Mouse (Mus musculus): Measurements from ENCODE around the gene Ola1. TPM values are rescaled to one million over a fixed set of nuclear protein-coding genes. Genes with fewer than 3 reads are reported as not detected.
A peak's percentile ranks its signal among the peaks of the same experiment; 100 is the strongest.

The Ola1 gene
- polyA plus RNA-seq, 1 experiment from 2014 or later = 112 TPM

GRCm38 (mm10) chr2:73142832-73143470 lies 75.8 kb downstream of the Ola1 start:
- H3K27ac ChIP-seq = no peak overlapping the region
- peaks cover 7% of the 10 kb centered on the region for H3K36me3 ChIP-seq (replicated peaks)
- H3K9me3 ChIP-seq = no peaks in the 10 kb centered on the region
- DNase-seq (ENCODE audit: extremely low spot score, low spot score) = peak; percentile 65
- 10% methylated on average over 7 of the region's 7 CpGs for WGBS
- H3K4me1 ChIP-seq = peaks cover 38% of the 10 kb centered on the region
- no peak overlapping the region for H3K4me3 ChIP-seq
- H3K27me3 ChIP-seq (ENCODE audit: poor library complexity, severe bottlenecking) = peaks cover 57% of the 10 kb centered on the region

DNA sequence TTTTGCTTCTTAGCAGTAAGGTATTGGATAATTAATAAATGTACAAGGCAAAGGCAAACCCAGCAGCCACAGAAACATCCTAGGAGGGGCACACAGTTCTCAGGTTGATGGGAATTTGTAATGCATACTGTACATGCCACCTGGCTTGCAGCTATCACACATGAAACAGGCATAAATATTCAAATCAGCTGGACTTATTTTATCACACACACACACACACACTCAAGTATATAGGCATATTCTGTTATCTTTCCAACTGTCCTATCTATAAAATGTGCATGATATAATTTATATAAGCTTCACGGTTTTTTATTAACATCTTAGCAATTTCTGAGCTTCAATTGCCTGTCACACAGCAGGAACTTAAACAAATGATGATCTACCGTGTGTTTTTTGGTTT lies 85.8 kb downstream of the Ola1 start:
- H3K4me3 ChIP-seq = no peak overlapping the region
- no peaks in the 10 kb centered on the region for H3K4me1 ChIP-seq
- H3K36me3 ChIP-seq (replicated peaks) = no peaks in the 10 kb centered on the region
- WGBS = 89% methylated on average over 2 of the region's 2 CpGs
- no peaks in the 10 kb centered on the region for H3K27me3 ChIP-seq (ENCODE audit: poor library complexity, severe bottlenecking)
- no peak for DNase-seq (ENCODE audit: extremely low spot score, low spot score)
- no peak overlapping the region for H3K27ac ChIP-seq
- H3K9me3 ChIP-seq = no peaks in the 10 kb centered on the region

- no peak overlapping the region for H3K4me3 ChIP-seq
- DNase-seq (ENCODE audit: extremely low spot score, low spot score) = no peak
- H3K9me3 ChIP-seq = no peaks in the 10 kb centered on the region
- H3K27me3 ChIP-seq (ENCODE audit: poor library complexity, severe bottlenecking) = no peaks in the 10 kb centered on the region
- H3K4me1 ChIP-seq = no peaks in the 10 kb centered on the region
- 78% methylated on average over 1 of the region's 1 CpGs for WGBS
- H3K36me3 ChIP-seq (replicated peaks) = no peaks in the 10 kb centered on the region
- no peak overlapping the region for H3K27ac ChIP-seq
Observed at GRCm38 (mm10) chr2:73127686-73128085, 91.0 kb downstream of the Ola1 start.

- H3K36me3 ChIP-seq (replicated peaks) = no peaks in the 10 kb centered on the region
- no peaks in the 10 kb centered on the region for H3K9me3 ChIP-seq
- no peaks in the 10 kb centered on the region for H3K27me3 ChIP-seq (ENCODE audit: poor library complexity, severe bottlenecking)
- 86% methylated on average over 2 of the region's 2 CpGs for WGBS
- no peak overlapping the region for H3K27ac ChIP-seq
- no peak overlapping the region for H3K4me3 ChIP-seq
- no peak for DNase-seq (ENCODE audit: extremely low spot score, low spot score)
- peaks cover 7% of the 10 kb centered on the region; the same call in 1 of the 2 replicates for H3K4me1 ChIP-seq
Observed at GRCm38 (mm10) chr2:73118781-73119180, 99.9 kb downstream of the Ola1 start.

- Histone ChIP-seq H3K27me3 (ENCODE audit: poor library complexity, severe bottlenecking) (no peaks in the 10 kb centered on the region), H3K36me3 (replicated peaks) (no peaks in the 10 kb centered on the region), H3K4me3 (no peak overlapping the region), H3K4me1 (no peaks in the 10 kb centered on the region), H3K27ac (no peak overlapping the region), H3K9me3 (no peaks in the 10 kb centered on the region)
- DNase-seq (ENCODE audit: extremely low spot score, low spot score) = no peak
- WGBS = 88% methylated on average over 5 of the region's 5 CpGs
Observed at GRCm38 (mm10) chr2:73107089-73107488, 111.6 kb downstream of the Ola1 start.

GRCm38 (mm10) chr2:73096491-73096890 lies 122.2 kb downstream of the Ola1 start:
- peaks cover 4% of the 10 kb centered on the region; the same call in 1 of the 2 replicates for H3K4me1 ChIP-seq
- H3K27me3 ChIP-seq (ENCODE audit: poor library complexity, severe bottlenecking) = no peaks in the 10 kb centered on the region
- WGBS = 93% methylated on average over 3 of the region's 3 CpGs
- H3K27ac ChIP-seq = no peak overlapping the region
- peaks cover 8% of the 10 kb centered on the region for H3K36me3 ChIP-seq (replicated peaks)
- no peak overlapping the region for H3K4me3 ChIP-seq
- DNase-seq (ENCODE audit: extremely low spot score, low spot score) = no peak
- no peaks in the 10 kb centered on the region for H3K9me3 ChIP-seq

DNA sequence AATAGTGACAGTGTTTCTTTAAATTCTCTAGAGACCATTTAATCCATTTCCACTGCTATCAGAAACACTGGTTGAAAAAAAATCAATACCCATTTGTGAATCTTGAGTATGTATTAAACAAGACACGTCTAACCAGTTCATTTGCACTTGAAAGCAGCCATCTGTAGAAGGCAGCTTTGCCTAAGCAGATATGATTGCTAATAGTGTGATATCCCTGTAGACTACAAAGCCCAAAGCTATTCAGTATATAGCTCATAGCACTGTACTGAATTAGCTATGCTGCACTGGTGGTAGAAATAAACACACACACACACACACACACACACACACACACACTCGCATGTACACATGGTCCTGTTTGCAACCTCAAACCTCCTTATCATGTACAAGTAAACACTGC lies 123.4 kb downstream of the Ola1 start:
- no peak for DNase-seq (ENCODE audit: extremely low spot score, low spot score)
- H3K4me1 ChIP-seq = peaks cover 4% of the 10 kb centered on the region; the same call in 1 of the 2 replicates
- no peaks in the 10 kb centered on the region for H3K27me3 ChIP-seq (ENCODE audit: poor library complexity, severe bottlenecking)
- no peak overlapping the region for H3K27ac ChIP-seq
- no peak overlapping the region for H3K4me3 ChIP-seq
- H3K9me3 ChIP-seq = no peaks in the 10 kb centered on the region
- 88% methylated on average over 2 of the region's 2 CpGs for WGBS
- H3K36me3 ChIP-seq (replicated peaks) = peaks cover 8% of the 10 kb centered on the region

GRCm38 (mm10) chr2:73093032-73093431 lies 125.7 kb downstream of the Ola1 start:
- no peak for DNase-seq (ENCODE audit: extremely low spot score, low spot score)
- H3K9me3 ChIP-seq = no peaks in the 10 kb centered on the region
- peaks cover 8% of the 10 kb centered on the region for H3K36me3 ChIP-seq (replicated peaks)
- H3K27ac ChIP-seq = no peak overlapping the region
- 94% methylated on average over 6 of the region's 6 CpGs for WGBS
- H3K4me3 ChIP-seq = no peak overlapping the region
- no peaks in the 10 kb centered on the region for H3K4me1 ChIP-seq
- H3K27me3 ChIP-seq (ENCODE audit: poor library complexity, severe bottlenecking) = no peaks in the 10 kb centered on the region

GRCm38 (mm10) chr2:73091302-73091701 lies 127.4 kb downstream of the Ola1 start:
- no peak overlapping the region for H3K27ac ChIP-seq
- DNase-seq (ENCODE audit: extremely low spot score, low spot score) = no peak
- H3K27me3 ChIP-seq (ENCODE audit: poor library complexity, severe bottlenecking) = no peaks in the 10 kb centered on the region
- no peak overlapping the region for H3K4me3 ChIP-seq
- no peaks in the 10 kb centered on the region; the same call in 1 of the 2 replicates for H3K4me1 ChIP-seq
- H3K36me3 ChIP-seq (replicated peaks) = peaks cover 8% of the 10 kb centered on the region
- WGBS = 91% methylated on average over 8 of the region's 8 CpGs
- no peaks in the 10 kb centered on the region for H3K9me3 ChIP-seq

GRCm38 (mm10) chr2:73087641-73088040 lies 131.1 kb downstream of the Ola1 start:
- peaks cover 8% of the 10 kb centered on the region for H3K36me3 ChIP-seq (replicated peaks)
- no peak for DNase-seq (ENCODE audit: extremely low spot score, low spot score)
- 74% methylated on average over 3 of the region's 3 CpGs for WGBS
- H3K27me3 ChIP-seq (ENCODE audit: poor library complexity, severe bottlenecking) = no peaks in the 10 kb centered on the region
- peaks cover 12% of the 10 kb centered on the region for H3K4me1 ChIP-seq
- no peak overlapping the region for H3K27ac ChIP-seq
- no peak overlapping the region for H3K4me3 ChIP-seq
- H3K9me3 ChIP-seq = 0 out of 2 replicates have a peak, but pooled peaks cover 4% of the 10 kb centered on the region

- no peak for DNase-seq (ENCODE audit: extremely low spot score, low spot score)
- Histone ChIP-seq H3K36me3 (replicated peaks) (no peaks in the 10 kb centered on the region), H3K4me3 (no peak overlapping the region), H3K27ac (no peak overlapping the region), H3K4me1 (peaks cover 20% of the 10 kb centered on the region), H3K9me3 (0 out of 2 replicates have a peak, but pooled peaks cover 4% of the 10 kb centered on the region), H3K27me3 (ENCODE audit: poor library complexity, severe bottlenecking) (no peaks in the 10 kb centered on the region)
- WGBS = 36% methylated on average over 8 of the region's 8 CpGs
Observed at GRCm38 (mm10) chr2:73085669-73086304, 132.9 kb downstream of the Ola1 start.

DNA sequence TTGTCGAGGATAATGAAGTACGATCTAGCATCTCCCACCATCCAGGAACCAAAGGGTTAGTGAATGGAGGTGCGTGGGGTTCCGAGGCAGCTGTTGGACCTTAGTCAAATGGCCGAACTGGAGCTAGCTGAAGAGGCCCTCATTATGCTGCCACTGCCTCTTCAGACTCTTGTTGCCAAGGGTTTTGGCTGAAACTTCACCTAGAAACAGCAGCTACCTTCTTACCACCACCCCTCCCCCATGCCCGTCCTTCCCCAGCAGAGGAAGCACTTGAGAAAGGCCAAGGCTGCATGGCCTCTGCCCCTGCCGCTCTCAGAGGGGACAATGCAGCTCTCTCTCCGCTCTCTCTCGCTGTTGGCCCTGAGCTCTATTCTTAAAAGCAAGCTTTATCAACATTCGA lies 136.2 kb downstream of the Ola1 start:
- 0 out of 2 replicates have a peak, but pooled peaks cover 4% of the 10 kb centered on the region for H3K9me3 ChIP-seq
- H3K27ac ChIP-seq = 0 out of 2 replicates have a peak overlapping the region, but pooled peaks have one; percentile 20
- H3K4me1 ChIP-seq = peaks cover 25% of the 10 kb centered on the region
- WGBS = 71% methylated on average over 10 of the region's 10 CpGs
- no peak for DNase-seq (ENCODE audit: extremely low spot score, low spot score)
- no peaks in the 10 kb centered on the region for H3K36me3 ChIP-seq (replicated peaks)
- H3K27me3 ChIP-seq (ENCODE audit: poor library complexity, severe bottlenecking) = peaks cover 10% of the 10 kb centered on the region; the same call in 1 of the 2 replicates
- no peak overlapping the region for H3K4me3 ChIP-seq

- Histone ChIP-seq H3K9me3 (0 out of 2 replicates have a peak, but pooled peaks cover 4% of the 10 kb centered on the region), H3K4me3 (no peak overlapping the region), H3K36me3 (replicated peaks) (no peaks in the 10 kb centered on the region), H3K4me1 (peaks cover 25% of the 10 kb centered on the region), H3K27ac (no peak overlapping the region), H3K27me3 (ENCODE audit: poor library complexity, severe bottlenecking) (peaks cover 10% of the 10 kb centered on the region; the same call in 1 of the 2 replicates)
- no peak for DNase-seq (ENCODE audit: extremely low spot score, low spot score)
- WGBS = 91% methylated on average over 2 of the region's 2 CpGs
Observed at GRCm38 (mm10) chr2:73081861-73082260, 136.9 kb downstream of the Ola1 start.

Measured in forebrain, embryonic 10.5 days (tissue).